Mouse (Mus musculus): Measurements from ENCODE around the gene Vwa1.
"Not testable (repeated sequence)": the region's sequence is repeated elsewhere in the genome, so short reads cannot be mapped to it uniquely, and the experiment has no call there.

Vwa1 gene

GRCm38 (mm10) chr4:155746036-155746548 is 28.4 kb downstream of the Vwa1 start:
- DNase-seq (ENCODE audit: low read depth, low spot score): no peak

GRCm38 (mm10) chr4:155745136-155745535 is 29.4 kb downstream of the Vwa1 start:
- no peak for DNase-seq (ENCODE audit: low read depth, low spot score)

- no peak for DNase-seq (ENCODE audit: low read depth, low spot score)
Observed at GRCm38 (mm10) chr4:155744474-155744873, 30.0 kb downstream of the Vwa1 start.

- no peak for DNase-seq (ENCODE audit: low read depth, low spot score)
Observed at GRCm38 (mm10) chr4:155742684-155743083, 31.8 kb downstream of the Vwa1 start.

GRCm38 (mm10) chr4:155740681-155741080 is 33.8 kb downstream of the Vwa1 start:
- DNase-seq (ENCODE audit: low read depth, low spot score): not testable (repeated sequence)

GRCm38 (mm10) chr4:155739741-155740636 is 34.5 kb downstream of the Vwa1 start:
- no peak for DNase-seq (ENCODE audit: low read depth, low spot score)

- no peak for DNase-seq (ENCODE audit: low read depth, low spot score)
Observed at GRCm38 (mm10) chr4:155739152-155739551, 35.3 kb downstream of the Vwa1 start.

- DNase-seq (ENCODE audit: low read depth, low spot score): no peak
Observed at GRCm38 (mm10) chr4:155738262-155738661, 36.2 kb downstream of the Vwa1 start.

GRCm38 (mm10) chr4:155736421-155736820 is 38.1 kb downstream of the Vwa1 start:
- DNase-seq (ENCODE audit: low read depth, low spot score): no peak

GRCm38 (mm10) chr4:155735788-155736187 is 38.7 kb downstream of the Vwa1 start:
- no peak for DNase-seq (ENCODE audit: low read depth, low spot score)

GRCm38 (mm10) chr4:155734951-155735702 is 39.4 kb downstream of the Vwa1 start:
- peak; percentile 10 for DNase-seq (ENCODE audit: low read depth, low spot score)

GRCm38 (mm10) chr4:155734350-155734941 is 40.1 kb downstream of the Vwa1 start, which contains the start of gene Tmem240:
Gene Tmem240 (plus strand): TSS chr4:155734800.
- DNase-seq (ENCODE audit: low read depth, low spot score): peak; percentile 87

- no peak for DNase-seq (ENCODE audit: low read depth, low spot score)
Observed at GRCm38 (mm10) chr4:155733267-155733666, 41.2 kb downstream of the Vwa1 start.

- no peak for DNase-seq (ENCODE audit: low read depth, low spot score)
Observed at GRCm38 (mm10) chr4:155727993-155728392, 46.5 kb downstream of the Vwa1 start.

GRCm38 (mm10) chr4:155721668-155722083 is 52.8 kb downstream of the Vwa1 start:
- DNase-seq (ENCODE audit: low read depth, low spot score): no peak
